Mouse (Mus musculus): Measurements from ENCODE around the gene Cpped1.

Gene Cpped1

DNA sequence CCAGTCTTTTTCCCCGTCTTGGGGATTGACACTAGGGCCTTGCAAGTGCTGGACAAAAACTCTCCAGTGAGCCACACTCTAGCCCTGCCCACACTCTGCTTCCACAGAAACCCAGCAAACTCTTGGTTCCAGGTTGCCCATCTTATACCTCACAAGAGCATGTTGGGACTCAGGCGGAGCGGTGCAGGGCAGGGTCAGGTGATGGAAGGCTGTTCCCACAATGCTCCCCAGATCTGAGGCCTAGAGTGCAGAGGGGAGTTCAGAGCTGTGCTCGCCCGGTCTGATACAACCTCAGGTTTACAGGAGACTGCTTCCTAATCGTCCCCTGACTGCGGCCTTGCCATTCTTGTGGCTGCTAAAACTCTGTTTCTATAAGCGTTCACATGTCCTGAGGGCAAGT lies 151.8 kb downstream of the Cpped1 start:
- DNase-seq, result no peak

DNA sequence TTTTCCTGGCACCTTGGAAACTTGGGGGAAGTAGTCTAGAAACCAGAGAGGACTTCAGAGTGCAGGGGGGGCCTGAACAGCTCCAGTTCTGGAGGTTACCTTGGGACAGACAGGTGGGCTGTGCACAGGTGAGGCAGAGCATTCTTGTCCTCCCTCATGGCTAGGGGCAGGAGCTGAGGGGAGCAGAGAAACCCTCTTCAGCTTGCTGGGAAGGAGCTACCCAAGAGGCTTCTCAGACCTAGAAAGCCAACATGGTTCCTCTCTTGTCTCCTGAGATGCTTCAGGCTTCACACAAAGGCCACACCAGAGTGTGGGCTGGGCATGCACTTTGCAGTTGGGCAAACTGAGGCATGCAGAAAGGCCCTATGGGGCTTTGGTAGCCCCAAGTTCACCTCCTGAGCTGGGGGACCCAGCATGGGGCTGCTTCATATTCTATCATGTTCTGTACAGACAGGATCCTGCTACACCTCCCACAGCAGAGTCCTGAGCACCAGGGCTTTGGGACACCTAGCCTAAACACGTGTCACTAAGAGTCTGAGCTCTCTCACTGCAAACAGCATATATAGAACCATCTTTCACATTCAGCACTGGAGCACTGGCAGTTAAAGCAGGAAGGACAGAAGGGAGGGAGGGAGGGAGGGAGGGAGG lies 152.5 kb downstream of the Cpped1 start:
- DNase-seq, result no peak

DNA sequence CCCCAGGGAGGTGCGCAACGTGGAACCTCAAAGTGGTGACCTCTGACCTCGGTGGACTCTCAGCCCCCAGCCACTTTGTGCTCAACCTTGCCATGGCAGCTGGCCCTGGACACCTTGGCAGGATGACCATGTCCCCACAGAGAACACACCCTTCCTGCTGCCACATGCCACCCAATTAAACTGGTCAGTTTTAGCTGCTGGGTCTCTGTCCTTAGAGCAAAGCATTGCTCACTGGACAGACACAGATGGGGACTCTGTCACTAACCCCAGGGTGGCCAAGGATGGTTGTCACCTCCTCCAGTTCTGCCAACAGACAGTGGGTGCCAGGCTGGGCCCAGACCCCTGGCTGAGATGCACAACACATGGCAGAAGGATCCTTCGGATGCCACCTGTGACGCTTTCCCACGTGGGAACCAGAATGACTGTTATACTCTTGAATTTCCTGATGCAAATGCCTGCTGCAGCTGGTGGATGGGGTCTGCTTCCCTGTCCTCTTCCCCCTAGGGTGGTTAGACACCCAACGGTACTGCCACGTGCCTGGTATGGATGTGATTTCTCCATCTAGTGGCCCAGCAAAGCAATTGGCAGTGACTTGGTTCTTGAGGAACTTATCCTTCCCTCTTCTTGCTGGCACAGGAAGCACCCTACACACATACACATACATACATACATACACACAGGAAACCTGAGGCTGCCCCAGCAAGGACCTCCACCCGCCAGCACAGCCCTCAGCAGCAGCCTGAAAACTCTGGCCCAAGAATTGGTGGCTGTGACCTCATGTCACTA lies 153.8 kb downstream of the Cpped1 start:
- no peak for DNase-seq

DNA sequence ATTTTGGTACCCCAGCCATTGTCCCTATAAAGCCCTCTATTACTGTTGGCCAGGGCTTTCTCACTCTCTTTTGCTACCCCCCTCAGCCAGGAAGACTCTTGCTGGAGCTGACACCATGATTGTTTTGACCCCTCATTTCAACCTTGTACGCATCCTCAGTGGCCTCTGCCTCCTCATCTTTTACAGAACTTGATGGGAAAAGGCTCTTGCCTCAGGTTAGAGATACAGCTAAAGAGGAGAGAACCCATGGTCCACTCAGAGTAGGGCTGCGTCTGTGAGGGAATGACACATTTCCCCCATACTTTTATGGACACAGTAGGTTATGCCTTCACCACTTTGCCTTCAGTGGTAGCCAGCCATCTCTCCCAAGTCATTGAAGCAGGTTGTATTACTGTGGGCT lies 155.1 kb downstream of the Cpped1 start:
- no peak for DNase-seq

Data from cerebellum, postnatal 36 days (tissue).